In genomic region chr3:88202986-88203385, GRCm38 (mm10) we compare ENCODE assay signal across 20 mouse cellular contexts. TPM values are rescaled to one million over a fixed set of nuclear protein-coding genes. Genes with fewer than 3 reads are reported as not detected.
A peak's percentile ranks its signal among the peaks of the same experiment; 100 is the strongest.
DNase-seq lines count a peak whose midpoint lies in the region; ATAC-seq and TF ChIP-seq lines count a peak whose summit lies in the region.
"Had no signal": no experiment of that assay in that cellular context is flagged by ENCODE, and none has a peak within 500 bp of the region (broad histone marks: within the 10 kb centered on the region; RNA-seq: fewer than 3 reads in every experiment).

No protein-coding gene starts in this region.

- TF ChIP-seq POLR2A in olfactory bulb, adult 2 months (IDR thresholded peaks at IDR 0.05; ENCODE audit: insufficient read depth, low read depth, low read length) = no peak

- H3K27ac ChIP-seq in midbrain, embryonic 12.5 days (replicated peaks) = peak overlapping the region; percentile 96; the same call in 1 of the 2 replicates
- no peak overlapping the region for H3K27ac ChIP-seq in midbrain, embryonic 11.5 days (ENCODE audit: low read depth, low read length)
- peak overlapping the region; percentile 99 for H3K27ac ChIP-seq in forebrain, embryonic 15.5 days (replicated peaks)
- H3K27ac ChIP-seq in hindbrain, postnatal 0 days = peak overlapping the region; percentile 94
- peak overlapping the region; percentile 82 for H3K27ac ChIP-seq in olfactory bulb, adult 2 months (ENCODE audit: insufficient read depth, low read depth, low read length)
- H3K27ac ChIP-seq: heart, embryonic 13.5 days; limb, embryonic 13.5 days had no signal

- H3K4me2 ChIP-seq in midbrain, embryonic 12.5 days (replicated peaks) = peak overlapping the region; percentile 57; the same call in 1 of the 2 replicates
- no peak overlapping the region for H3K4me2 ChIP-seq in midbrain, embryonic 11.5 days
- peak overlapping the region; percentile 96 for H3K4me2 ChIP-seq in forebrain, embryonic 15.5 days (replicated peaks)
- H3K4me2 ChIP-seq in hindbrain, postnatal 0 days (ENCODE audit: low read depth, low read length) = peak overlapping the region; percentile 95
- H3K4me2 ChIP-seq: heart, embryonic 13.5 days; limb, embryonic 13.5 days; lung, embryonic 14.5 days had no signal

- ATAC-seq in midbrain, embryonic 12.5 days (ENCODE audit: low FRiP score, low read depth) = no peak
- ATAC-seq in midbrain, embryonic 11.5 days (ENCODE audit: low FRiP score) = no peak
- no peak for ATAC-seq in forebrain, embryonic 15.5 days (replicated peaks)
- ATAC-seq in hindbrain, postnatal 0 days = no peak
- ATAC-seq: activated CD4-positive, CD25-positive, alpha-beta regulatory T cell, adult 4 months; CD4-positive, CD25-positive, alpha-beta regulatory T cell, adult 4 months; inflammation-experienced regulatory T-cells, adult 6 months had no signal

- TF ChIP-seq CTCF in hindbrain, postnatal 0 days (IDR thresholded peaks at IDR 0.05; ENCODE audit: low read depth) = no peak
- no peak for TF ChIP-seq CTCF in olfactory bulb, adult 2 months (IDR thresholded peaks at IDR 0.05; ENCODE audit: insufficient read depth, low read depth, low read length)

- peaks cover 82% of the 10 kb centered on the region for H3K4me1 ChIP-seq in midbrain, embryonic 12.5 days
- H3K4me1 ChIP-seq in midbrain, embryonic 11.5 days (ENCODE audit: control insufficient read depth, insufficient read depth, low read length) = peaks cover 47% of the 10 kb centered on the region
- H3K4me1 ChIP-seq in forebrain, embryonic 15.5 days = peaks cover 85% of the 10 kb centered on the region
- H3K4me1 ChIP-seq in hindbrain, postnatal 0 days (ENCODE audit: insufficient read depth, low read length) = peaks cover 50% of the 10 kb centered on the region
- H3K4me1 ChIP-seq in olfactory bulb, adult 2 months (ENCODE audit: control insufficient read depth, insufficient read depth, low read length) = peaks cover 45% of the 10 kb centered on the region

- H3K36me3 ChIP-seq in midbrain, embryonic 12.5 days = no peaks in the 10 kb centered on the region
- no peaks in the 10 kb centered on the region for H3K36me3 ChIP-seq in midbrain, embryonic 11.5 days (ENCODE audit: control insufficient read depth, insufficient read depth, low read length)
- no peaks in the 10 kb centered on the region for H3K36me3 ChIP-seq in forebrain, embryonic 15.5 days
- H3K36me3 ChIP-seq in hindbrain, postnatal 0 days (ENCODE audit: insufficient read depth, low read length) = no peaks in the 10 kb centered on the region
- H3K36me3 ChIP-seq: heart, embryonic 13.5 days; limb, embryonic 13.5 days had no signal

- no peak overlapping the region for H3K4me3 ChIP-seq in midbrain, embryonic 12.5 days
- H3K4me3 ChIP-seq in midbrain, embryonic 11.5 days (ENCODE audit: low read depth, low read length) = no peak overlapping the region
- 0 out of 2 replicates have a peak overlapping the region, but pooled peaks have one; percentile 13 for H3K4me3 ChIP-seq in forebrain, embryonic 15.5 days
- no peak overlapping the region for H3K4me3 ChIP-seq in hindbrain, postnatal 0 days (ENCODE audit: low read length)
- H3K4me3 ChIP-seq in olfactory bulb, adult 2 months (ENCODE audit: insufficient read depth, low read depth, low read length) = no peak overlapping the region
- H3K4me3 ChIP-seq: heart, embryonic 13.5 days; limb, embryonic 13.5 days had no signal

- no peaks in the 10 kb centered on the region for H3K9me3 ChIP-seq in midbrain, embryonic 12.5 days
- H3K9me3 ChIP-seq in midbrain, embryonic 11.5 days (ENCODE audit: control insufficient read depth, low read length) = no peaks in the 10 kb centered on the region
- no peaks in the 10 kb centered on the region for H3K9me3 ChIP-seq in forebrain, embryonic 15.5 days
- H3K9me3 ChIP-seq in hindbrain, postnatal 0 days (ENCODE audit: low read length) = no peaks in the 10 kb centered on the region
- H3K9me3 ChIP-seq: heart, embryonic 13.5 days; limb, embryonic 13.5 days had no signal

- intact Hi-C loops in left cerebral cortex, postnatal 14 days (cut with DNase I) = no loop called here

- DNase-seq in midbrain, embryonic 11.5 days (ENCODE audit: low spot score, missing footprints) = no peak
- no peak for DNase-seq in hindbrain, postnatal 0 days (ENCODE audit: low spot score)
- no peak for DNase-seq in left cerebral cortex, postnatal 14 days (ENCODE audit: low spot score in 2 of 2)
- no peak for DNase-seq in gastrocnemius, postnatal 25 days
- DNase-seq: gastrocnemius, postnatal 14 days; kidney, postnatal 10 days; lung, embryonic 14.5 days; right cerebral cortex, postnatal 4 days; thymus, postnatal 14 days had no signal

- peaks cover 95% of the 10 kb centered on the region for H3K27me3 ChIP-seq in midbrain, embryonic 12.5 days
- H3K27me3 ChIP-seq in midbrain, embryonic 11.5 days (ENCODE audit: control insufficient read depth, insufficient read depth, low read length) = peaks cover 99% of the 10 kb centered on the region
- H3K27me3 ChIP-seq in forebrain, embryonic 15.5 days = no peaks in the 10 kb centered on the region
- H3K27me3 ChIP-seq in hindbrain, postnatal 0 days (ENCODE audit: insufficient read depth, low read length) = no peaks in the 10 kb centered on the region

- H3K9ac ChIP-seq in midbrain, embryonic 12.5 days (replicated peaks) = no peak overlapping the region
- H3K9ac ChIP-seq in midbrain, embryonic 11.5 days (ENCODE audit: low read length) = no peak overlapping the region
- peak overlapping the region; percentile 93 for H3K9ac ChIP-seq in forebrain, embryonic 15.5 days (replicated peaks)
- peak overlapping the region; percentile 97 for H3K9ac ChIP-seq in hindbrain, postnatal 0 days (replicated peaks; ENCODE audit: low read length)
- H3K9ac ChIP-seq: heart, embryonic 13.5 days; limb, embryonic 13.5 days; lung, embryonic 14.5 days had no signal

- 4% methylated on average over 6 of the region's 6 CpGs for WGBS in midbrain, embryonic 12.5 days
- WGBS in midbrain, embryonic 11.5 days = 1% methylated on average over 6 of the region's 6 CpGs
- 10% methylated on average over 6 of the region's 6 CpGs for WGBS in forebrain, embryonic 15.5 days
- 11% methylated on average over 6 of the region's 6 CpGs for WGBS in hindbrain, postnatal 0 days
- 36% methylated on average over 6 of the region's 6 CpGs for WGBS in olfactory bulb, adult 2 months

RNA-seq across cellular contexts. Expression of gene Rhbg, which starts 51.5 kb away (rescaled TPM):
- 0.26 TPM in 1 of 2 replicates, not detected in the other for polyA plus RNA-seq in midbrain, embryonic 12.5 days (2016; fragmentation: Nextera tagmentation; extraction: Ambion mirVana)
- 0.15 TPM in 1 of 2 replicates, not detected in the other for polyA plus RNA-seq in midbrain, embryonic 11.5 days (2014; fragmentation: Nextera tagmentation; extraction: Ambion mirVana)
- polyA plus RNA-seq in forebrain, embryonic 15.5 days (2015; fragmentation: Nextera tagmentation; extraction: Ambion mirVana) = 0.10 and 0.14 TPM in 2 replicates
- total RNA-seq in hindbrain, postnatal 0 days (2014; rRNA removed) = 0.94 and 1.0 TPM in 2 replicates
- 0.37 and 0.43 TPM in 2 replicates for polyA plus RNA-seq in hindbrain, postnatal 0 days (2015; fragmentation: Nextera tagmentation; extraction: Ambion mirVana)
- polyA plus RNA-seq in olfactory bulb, adult 2 months (2012; ENCODE audit: insufficient read depth, insufficient read length, low replicate concordance, missing spikeins) = not detected in 2 replicates
- under 1 TPM in 1 of 2 experiments, not detected in 1; 0.18 TPM for total RNA-seq in left cerebral cortex, postnatal 14 days (2021)
- total RNA-seq in gastrocnemius, postnatal 25 days (2021) = not detected
- total RNA-seq: gastrocnemius, postnatal 14 days; layer of hippocampus, postnatal 25 days; megakaryocyte, adult 5-6 weeks; neutrophil, adult 5-6 weeks had no signal
- polyA plus RNA-seq: activated CD4-positive, CD25-positive, alpha-beta regulatory T cell, adult 4 months; CD4-positive, CD25-positive, alpha-beta regulatory T cell, adult 4 months; inflammation-experienced regulatory T-cells, adult 6 months; lung, embryonic 14.5 days had no signal

Comparison
In these comparisons a context has a peak if more than half of its experiments do, and no peak if none do; other contexts are left out.
1. H3K9ac ChIP-seq: peak in forebrain, embryonic 15.5 days (single experiment) and hindbrain, postnatal 0 days (single experiment); none in midbrain, embryonic 12.5 days (single experiment) and midbrain, embryonic 11.5 days (single experiment).